Comparison of ENCODE assay signal across 9 mouse cellular contexts in genomic region chr14:60409702-60410491, GRCm38 (mm10). TPM values are rescaled to one million over a fixed set of nuclear protein-coding genes. Genes with fewer than 3 reads are reported as not detected.
DNase-seq lines count a peak whose midpoint lies in the region; ATAC-seq and TF ChIP-seq lines count a peak whose summit lies in the region.
"Had no signal": no experiment of that assay in that cellular context is flagged by ENCODE, and none has a peak within 500 bp of the region (broad histone marks: within the 10 kb centered on the region; RNA-seq: fewer than 3 reads in every experiment).

No protein-coding gene starts in this region.

- peak overlapping the region; percentile 37 for H3K4me2 ChIP-seq in forebrain, embryonic 15.5 days (replicated peaks)
- H3K4me2 ChIP-seq in limb, embryonic 14.5 days (replicated peaks; ENCODE audit: low read depth, low read length, severe bottlenecking), result no peak overlapping the region
- H3K4me2 ChIP-seq: liver, embryonic 15.5 days had no signal

- H3K36me3 ChIP-seq in forebrain, embryonic 15.5 days, result no peaks in the 10 kb centered on the region
- H3K36me3 ChIP-seq in limb, embryonic 14.5 days (ENCODE audit: control insufficient read depth, insufficient read depth, low read length), result no peaks in the 10 kb centered on the region
- H3K36me3 ChIP-seq: liver, embryonic 15.5 days had no signal

- DNase-seq in frontal cortex, postnatal 25 days (ENCODE audit: low spot score in 2 of 2), result no peak
- peak; percentile 69 for DNase-seq in brain, embryonic 18.5 days (ENCODE audit: low read depth, low spot score)
- DNase-seq in limb, embryonic 14.5 days (ENCODE audit: low spot score), result peak; percentile 27
- no peak for DNase-seq in ovary, postnatal 10 days (ENCODE audit: low spot score)
- no peak for DNase-seq in spleen, postnatal 14 days (ENCODE audit: low spot score in 2 of 2)
- no peak for DNase-seq in lung, postnatal 4 days

- no peaks in the 10 kb centered on the region for H3K27me3 ChIP-seq in forebrain, embryonic 15.5 days
- H3K27me3 ChIP-seq in limb, embryonic 14.5 days (ENCODE audit: control insufficient read depth, insufficient read depth, low read length), result no peaks in the 10 kb centered on the region
- H3K27me3 ChIP-seq: liver, embryonic 15.5 days had no signal

- H3K4me1 ChIP-seq in forebrain, embryonic 15.5 days, result peaks cover 85% of the 10 kb centered on the region
- H3K4me1 ChIP-seq in limb, embryonic 14.5 days (ENCODE audit: control insufficient read depth, insufficient read depth, low read length), result peaks cover 11% of the 10 kb centered on the region
- H3K4me1 ChIP-seq: liver, embryonic 15.5 days had no signal

- no peak for TF ChIP-seq POLR2A in limb, embryonic 14.5 days (IDR thresholded peaks at IDR 0.05; ENCODE audit: borderline replicate concordance, extremely low read depth, insufficient read depth, insufficient read length)

- WGBS in forebrain, embryonic 15.5 days, result 4% methylated on average over 12 of the region's 12 CpGs
- WGBS in limb, embryonic 14.5 days, result 14% methylated on average over 12 of the region's 12 CpGs

- H3K4me3 ChIP-seq in forebrain, embryonic 15.5 days, result peak overlapping the region; percentile 14
- no peak overlapping the region for H3K4me3 ChIP-seq in limb, embryonic 14.5 days (replicated peaks; ENCODE audit: low read length)
- H3K4me3 ChIP-seq: liver, embryonic 15.5 days had no signal

- peak; percentile 56 for ATAC-seq in frontal cortex, adult (ENCODE audit: low TSS enrichment)
- ATAC-seq in forebrain, embryonic 15.5 days (replicated peaks), result peak; percentile 76
- ATAC-seq in limb, embryonic 14.5 days (ENCODE audit: low FRiP score, low read depth), result no peak

- no peaks in the 10 kb centered on the region for H3K9me3 ChIP-seq in forebrain, embryonic 15.5 days
- H3K9me3 ChIP-seq in limb, embryonic 14.5 days (ENCODE audit: control insufficient read depth, low read length), result no peaks in the 10 kb centered on the region
- H3K9me3 ChIP-seq: liver, embryonic 15.5 days had no signal

- no peak overlapping the region for H3K9ac ChIP-seq in forebrain, embryonic 15.5 days (replicated peaks)
- H3K9ac ChIP-seq in limb, embryonic 14.5 days (ENCODE audit: low read depth, low read length, severe bottlenecking), result no peak overlapping the region
- H3K9ac ChIP-seq: liver, embryonic 15.5 days had no signal

- H3K27ac ChIP-seq in forebrain, embryonic 15.5 days (replicated peaks), result peak overlapping the region; percentile 91
- H3K27ac ChIP-seq in limb, embryonic 14.5 days (replicated peaks; ENCODE audit: low read depth, low read length), result no peak overlapping the region
- H3K27ac ChIP-seq: liver, embryonic 15.5 days had no signal

RNA-seq across cellular contexts. Expression of gene Amer2, which starts 36.8 kb away (rescaled TPM):
- 51.1 and 54.6 TPM in 2 replicates for polyA plus RNA-seq in forebrain, embryonic 15.5 days (2015; fragmentation: Nextera tagmentation; extraction: Ambion mirVana)
- 0.87 and 0.89 TPM in 2 replicates for polyA plus RNA-seq in limb, embryonic 14.5 days (2012; rRNA removed)
- 0.58 and 1.00 TPM in 2 replicates for polyA plus RNA-seq in limb, embryonic 14.5 days (2014; fragmentation: Nextera tagmentation; extraction: Ambion mirVana)

Comparison
In these comparisons a context has a peak if more than half of its experiments do, and no peak if none do; other contexts are left out.
1. DNase-seq: peak in brain, embryonic 18.5 days (single experiment) and limb, embryonic 14.5 days (single experiment); none in frontal cortex, postnatal 25 days (0 of 2), ovary, postnatal 10 days (single experiment), spleen, postnatal 14 days (0 of 2) and lung, postnatal 4 days (0 of 2).
2. RNA of gene Amer2, which starts 36.8 kb away (polyA plus RNA-seq): 51.1 to 54.6 TPM in forebrain, embryonic 15.5 days; 0.58 to 1.00 TPM in limb, embryonic 14.5 days; every median in the first group is over 10 times any median in the second.